ENCODE assay signal across 13 mouse cellular contexts in genomic region chr4:126779148-126779581, GRCm38 (mm10). TPM values are rescaled to one million over a fixed set of nuclear protein-coding genes. Genes with fewer than 3 reads are reported as not detected.
DNase-seq lines count a peak whose midpoint lies in the region; ATAC-seq and TF ChIP-seq lines count a peak whose summit lies in the region.
"Had no signal": no experiment of that assay in that cellular context is flagged by ENCODE, and none has a peak within 500 bp of the region (broad histone marks: within the 10 kb centered on the region; RNA-seq: fewer than 3 reads in every experiment).

No protein-coding gene starts in this region.

- peak overlapping the region; percentile 12; the same call in 1 of the 2 replicates for H3K4me3 ChIP-seq in layer of hippocampus, adult 2 months
- H3K4me3 ChIP-seq in forebrain, embryonic 11.5 days (ENCODE audit: low read depth, low read length): no peak overlapping the region
- H3K4me3 ChIP-seq in hindbrain, embryonic 12.5 days: no peak overlapping the region
- no peak overlapping the region for H3K4me3 ChIP-seq in neural tube, embryonic 14.5 days (ENCODE audit: low read depth, low read length)

- no peak for DNase-seq in layer of hippocampus, adult 2 months (ENCODE audit: low spot score in 2 of 2)
- no peak for DNase-seq in layer of hippocampus, postnatal 10 days (ENCODE audit: low spot score in 2 of 2)
- DNase-seq in forebrain, embryonic 11.5 days (ENCODE audit: low spot score): no peak
- DNase-seq in Muller cell, postnatal 12 days (ENCODE audit: inconsistent ontology term): no peak
- DNase-seq in adrenal gland, adult 2 months: no peak
- DNase-seq: cerebellum, adult 11-12 months; heart, postnatal 4 days; kidney, postnatal 25 days; thymus, postnatal 4 days had no signal

- no peaks in the 10 kb centered on the region for H3K9me3 ChIP-seq in forebrain, embryonic 11.5 days (ENCODE audit: control insufficient read depth, low read length)
- no peaks in the 10 kb centered on the region for H3K9me3 ChIP-seq in hindbrain, embryonic 12.5 days (replicated peaks)
- H3K9me3 ChIP-seq in neural tube, embryonic 14.5 days (ENCODE audit: control insufficient read depth, low read length): no peaks in the 10 kb centered on the region

- H3K4me2 ChIP-seq in forebrain, embryonic 11.5 days (ENCODE audit: low read depth, low read length, severe bottlenecking): no peak overlapping the region
- H3K4me2 ChIP-seq in hindbrain, embryonic 12.5 days (replicated peaks): peak overlapping the region; percentile 27; the same call in 1 of the 2 replicates
- H3K4me2 ChIP-seq in neural tube, embryonic 14.5 days (ENCODE audit: low read depth, low read length): no peak overlapping the region

- H3K27ac ChIP-seq in layer of hippocampus, adult 2 months: peak overlapping the region; percentile 80
- H3K27ac ChIP-seq in forebrain, embryonic 11.5 days (ENCODE audit: low read depth, low read length): peak overlapping the region; percentile 62
- peak overlapping the region; percentile 80 for H3K27ac ChIP-seq in hindbrain, embryonic 12.5 days
- H3K27ac ChIP-seq in neural tube, embryonic 14.5 days (ENCODE audit: low read depth, low read length): peak overlapping the region; percentile 63; the same call in 1 of the 2 replicates
- H3K27ac ChIP-seq: macrophage had no signal

- no peaks in the 10 kb centered on the region for H3K27me3 ChIP-seq in forebrain, embryonic 11.5 days (ENCODE audit: control insufficient read depth, insufficient read depth, low read length)
- H3K27me3 ChIP-seq in hindbrain, embryonic 12.5 days: no peaks in the 10 kb centered on the region
- no peaks in the 10 kb centered on the region for H3K27me3 ChIP-seq in neural tube, embryonic 14.5 days (ENCODE audit: control insufficient read depth, insufficient read depth, low read length)

- ATAC-seq in forebrain, embryonic 11.5 days (replicated peaks; ENCODE audit: low FRiP score): 0 out of 2 replicates have a peak, but pooled peaks have one; percentile 46
- ATAC-seq in hindbrain, embryonic 12.5 days (ENCODE audit: low FRiP score): peak; percentile 64
- ATAC-seq in neural tube, embryonic 14.5 days (ENCODE audit: low read depth): no peak

- 30% methylated on average over 8 of the region's 8 CpGs for WGBS in forebrain, embryonic 11.5 days
- WGBS in hindbrain, embryonic 12.5 days: 31% methylated on average over 8 of the region's 8 CpGs
- 9% methylated on average over 8 of the region's 8 CpGs for WGBS in neural tube, embryonic 14.5 days

- TF ChIP-seq CTCF in layer of hippocampus, adult 2 months (conservative IDR thresholded peaks at IDR 0.05): no peak

- no peak overlapping the region for H3K9ac ChIP-seq in forebrain, embryonic 11.5 days (ENCODE audit: low read length)
- no peak overlapping the region for H3K9ac ChIP-seq in hindbrain, embryonic 12.5 days
- 0 out of 2 replicates have a peak overlapping the region, but pooled peaks have one; percentile 12 for H3K9ac ChIP-seq in neural tube, embryonic 14.5 days (replicated peaks; ENCODE audit: low read depth, low read length)

- H3K36me3 ChIP-seq in forebrain, embryonic 11.5 days (ENCODE audit: control insufficient read depth, insufficient read depth, low read length): no peaks in the 10 kb centered on the region
- H3K36me3 ChIP-seq in hindbrain, embryonic 12.5 days: no peaks in the 10 kb centered on the region
- no peaks in the 10 kb centered on the region for H3K36me3 ChIP-seq in neural tube, embryonic 14.5 days (ENCODE audit: control insufficient read depth, insufficient read depth, low read length)

- peaks cover 34% of the 10 kb centered on the region; the same call in 1 of the 2 replicates for H3K4me1 ChIP-seq in forebrain, embryonic 11.5 days (replicated peaks; ENCODE audit: control insufficient read depth, insufficient read depth, low read length)
- H3K4me1 ChIP-seq in hindbrain, embryonic 12.5 days: peaks cover 34% of the 10 kb centered on the region
- H3K4me1 ChIP-seq in neural tube, embryonic 14.5 days (ENCODE audit: control insufficient read depth, insufficient read depth, low read length): peaks cover 17% of the 10 kb centered on the region

RNA-seq across cellular contexts. Expression of gene AU040320, which starts 25.8 kb away (rescaled TPM):
- 10 to 100 TPM; 68.7 to 72.4 TPM for total RNA-seq in layer of hippocampus, adult 2 months (2021)
- total RNA-seq in layer of hippocampus, postnatal 10 days (2021): 10 to 100 TPM; 48.1 to 48.9 TPM
- 30.1 and 31.5 TPM in 2 replicates for polyA plus RNA-seq in forebrain, embryonic 11.5 days (2014; fragmentation: Nextera tagmentation; extraction: Ambion mirVana)
- 35.3 and 38.6 TPM in 2 replicates for polyA plus RNA-seq in hindbrain, embryonic 12.5 days (2016; fragmentation: Nextera tagmentation; extraction: Ambion mirVana)
- 43.2 and 47.2 TPM in 2 replicates for polyA plus RNA-seq in neural tube, embryonic 14.5 days (2014; fragmentation: Nextera tagmentation; extraction: Ambion mirVana)
- 10 to 100 TPM; 36.6 to 40.7 TPM for total RNA-seq in adrenal gland, adult 2 months (2021)
- polyA plus RNA-seq in adrenal gland, adult 2 months (2012; rRNA removed): 29.0 and 35.2 TPM in 2 replicates

RNA-seq across cellular contexts. Expression of gene Ncdn, which starts 25.9 kb away (rescaled TPM):
- 1,000 to 10,000 TPM; 1,998 to 2,007 TPM for total RNA-seq in layer of hippocampus, adult 2 months (2021)
- 100 to 1,000 TPM; 742 to 746 TPM for total RNA-seq in layer of hippocampus, postnatal 10 days (2021)
- polyA plus RNA-seq in forebrain, embryonic 11.5 days (2014; fragmentation: Nextera tagmentation; extraction: Ambion mirVana): 37.3 and 39.7 TPM in 2 replicates
- 54.3 and 62.6 TPM in 2 replicates for polyA plus RNA-seq in hindbrain, embryonic 12.5 days (2016; fragmentation: Nextera tagmentation; extraction: Ambion mirVana)
- polyA plus RNA-seq in neural tube, embryonic 14.5 days (2014; fragmentation: Nextera tagmentation; extraction: Ambion mirVana): 110 and 111 TPM in 2 replicates
- total RNA-seq in adrenal gland, adult 2 months (2021): 10 to 100 TPM; 32.4 to 36.4 TPM
- 66.6 and 82.2 TPM in 2 replicates for polyA plus RNA-seq in adrenal gland, adult 2 months (2012; rRNA removed)

RNA-seq across cellular contexts. Expression of gene Tfap2e, which starts 43.1 kb away (rescaled TPM):
- total RNA-seq in layer of hippocampus, adult 2 months (2021): under 1 TPM in 1 of 2 experiments, not detected in 1; 0.18 TPM
- total RNA-seq in layer of hippocampus, postnatal 10 days (2021): not detected
- 0.21 and 0.32 TPM in 2 replicates for polyA plus RNA-seq in forebrain, embryonic 11.5 days (2014; fragmentation: Nextera tagmentation; extraction: Ambion mirVana)
- 0.77 and 0.93 TPM in 2 replicates for polyA plus RNA-seq in hindbrain, embryonic 12.5 days (2016; fragmentation: Nextera tagmentation; extraction: Ambion mirVana)
- polyA plus RNA-seq in neural tube, embryonic 14.5 days (2014; fragmentation: Nextera tagmentation; extraction: Ambion mirVana): not detected in 2 replicates
- not detected for total RNA-seq in adrenal gland, adult 2 months (2021)
- not detected in 2 replicates for polyA plus RNA-seq in adrenal gland, adult 2 months (2012; rRNA removed)
- total RNA-seq: heart, postnatal 4 days; liver, adult 2 months had no signal
- polyA plus RNA-seq: liver, adult 2 months; macrophage had no signal
